ENCODE assay signal across 20 mouse cellular contexts in the genomic region with DNA sequence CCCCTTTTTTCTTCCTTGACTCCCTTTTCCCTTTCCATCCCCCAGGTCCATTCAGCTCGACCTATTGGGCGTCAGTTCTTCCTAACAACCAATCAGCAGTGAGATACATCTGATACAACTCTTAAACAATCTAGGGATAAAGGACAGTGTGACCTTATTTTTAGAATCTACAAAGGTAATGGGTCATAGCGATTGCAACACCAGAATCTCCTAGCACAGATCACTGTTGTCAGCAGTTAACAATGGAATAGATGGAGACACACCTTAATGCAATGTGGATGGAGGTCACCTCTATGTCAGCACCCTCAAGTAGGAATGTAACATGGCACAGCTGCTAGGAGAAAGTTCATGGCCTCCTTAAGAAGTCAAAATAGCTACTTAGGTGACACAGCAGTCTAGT. TPM values are rescaled to one million over a fixed set of nuclear protein-coding genes. Genes with fewer than 3 reads are reported as not detected.
A peak's percentile ranks its signal among the peaks of the same experiment; 100 is the strongest.
DNase-seq lines count a peak whose midpoint lies in the region; ATAC-seq and TF ChIP-seq lines count a peak whose summit lies in the region.
"Had no signal": no experiment of that assay in that cellular context is flagged by ENCODE, and none has a peak within 500 bp of the region (broad histone marks: within the 10 kb centered on the region; RNA-seq: fewer than 3 reads in every experiment).

No protein-coding gene starts in this region.

- no peak for TF ChIP-seq CTCF in liver, adult 2 months (IDR thresholded peaks at IDR 0.05; ENCODE audit: low read depth, low read length)
- no peak for TF ChIP-seq CTCF in thymus, adult 2 months (IDR thresholded peaks at IDR 0.05; ENCODE audit: borderline replicate concordance, control insufficient read depth, extremely low read depth, insufficient read depth, low read length, poor library complexity)

- no peak overlapping the region for H3K27ac ChIP-seq in liver, adult 2 months (replicated peaks; ENCODE audit: insufficient read depth, low read depth, low read length)
- no peak overlapping the region for H3K27ac ChIP-seq in liver, embryonic 11.5 days (ENCODE audit: low read depth, low read length)
- H3K27ac ChIP-seq in ES-E14 (ENCODE audit: insufficient read depth, low read depth, low read length, poor library complexity, severe bottlenecking), result no peak overlapping the region
- no peak overlapping the region for H3K27ac ChIP-seq in thymus, adult 2 months (ENCODE audit: control insufficient read depth, insufficient read depth, low read length)
- H3K27ac ChIP-seq: embryonic facial prominence, embryonic 13.5 days; embryonic facial prominence, embryonic 15.5 days; forebrain, embryonic 10.5 days; forebrain, embryonic 12.5 days had no signal

- in situ Hi-C loops in ES-E14 (cut with MboI; ENCODE audit: low sequenced_read_pairs in 2 of 2, unreplicated experiment in 2 of 2), result no loop called here

- H3K9me3 ChIP-seq in liver, embryonic 11.5 days (ENCODE audit: control insufficient read depth, low read length), result no peaks in the 10 kb centered on the region
- H3K9me3 ChIP-seq in ES-E14 (ENCODE audit: control insufficient read depth, insufficient read depth, low read depth, low read length), result no peaks in the 10 kb centered on the region
- H3K9me3 ChIP-seq: embryonic facial prominence, embryonic 13.5 days; embryonic facial prominence, embryonic 15.5 days; forebrain, embryonic 10.5 days; forebrain, embryonic 12.5 days had no signal

- no peaks in the 10 kb centered on the region for H3K36me3 ChIP-seq in liver, adult 2 months (ENCODE audit: control insufficient read depth, insufficient read depth, low read length)
- no peaks in the 10 kb centered on the region; the same call in 1 of the 2 replicates for H3K36me3 ChIP-seq in liver, embryonic 11.5 days (ENCODE audit: control insufficient read depth, insufficient read depth, low read length)
- H3K36me3 ChIP-seq in ES-E14 (ENCODE audit: control insufficient read depth, insufficient read depth, low read length, poor library complexity, severe bottlenecking), result peaks cover 7% of the 10 kb centered on the region; the same call in 1 of the 2 replicates
- no peaks in the 10 kb centered on the region for H3K36me3 ChIP-seq in thymus, adult 2 months (ENCODE audit: control insufficient read depth, insufficient read depth, low read length)

- no peaks in the 10 kb centered on the region for H3K79me2 ChIP-seq in liver, adult 2 months (ENCODE audit: control insufficient read depth, insufficient read depth, low read length)

- no peaks in the 10 kb centered on the region for H3K27me3 ChIP-seq in liver, adult 2 months (ENCODE audit: control insufficient read depth, insufficient read depth, low read length)
- H3K27me3 ChIP-seq in liver, embryonic 11.5 days (replicated peaks; ENCODE audit: control insufficient read depth, insufficient read depth, low read length), result no peaks in the 10 kb centered on the region
- H3K27me3 ChIP-seq in thymus, adult 2 months (ENCODE audit: control insufficient read depth, insufficient read depth, low read length), result no peaks in the 10 kb centered on the region
- H3K27me3 ChIP-seq: embryonic facial prominence, embryonic 13.5 days; embryonic facial prominence, embryonic 15.5 days; forebrain, embryonic 12.5 days had no signal

- ATAC-seq in liver, embryonic 11.5 days (replicated peaks; ENCODE audit: low FRiP score), result no peak
- ATAC-seq: forebrain, embryonic 14.5 days; forebrain, postnatal 0 days had no signal

- H3K9ac ChIP-seq in liver, adult 2 months (ENCODE audit: low read depth, low read length), result no peak overlapping the region
- no peak overlapping the region for H3K9ac ChIP-seq in liver, embryonic 11.5 days (ENCODE audit: low read depth, low read length)
- H3K9ac ChIP-seq in ES-E14 (ENCODE audit: insufficient read depth, low read depth, low read length, poor library complexity, severe bottlenecking), result no peak overlapping the region
- H3K9ac ChIP-seq: embryonic facial prominence, embryonic 13.5 days; embryonic facial prominence, embryonic 15.5 days; forebrain, embryonic 12.5 days; forebrain, postnatal 0 days had no signal

- DNase-seq in liver, adult 2 months (ENCODE audit: extremely low read depth, low read depth, low spot score), result peak; percentile 88
- no peak for DNase-seq in liver, embryonic 11.5 days (ENCODE audit: low spot score)
- peak; percentile 74 for DNase-seq in ES-CJ7 (ENCODE audit: low read depth, low spot score)
- DNase-seq in ES-E14 (ENCODE audit: low read depth, low spot score), result no peak
- DNase-seq in ZHBTc4 (ENCODE audit: low read depth, low spot score), result peak; percentile 81
- DNase-seq in thymus, adult 2 months, result no peak
- no peak for DNase-seq in heart, adult 18-20 months
- DNase-seq: cerebellum, adult 11 months; cerebellum, adult 18-20 months; cerebellum, adult 8-10 months; cerebellum, adult 9-11 months; cerebellum, postnatal 36 days; embryo, embryonic 11 days; forebrain, postnatal 0 days had no signal

- peaks cover 35% of the 10 kb centered on the region for H3K4me1 ChIP-seq in liver, adult 2 months (ENCODE audit: control insufficient read depth, insufficient read depth, low read length)
- peaks cover 8% of the 10 kb centered on the region; the same call in 1 of the 2 replicates for H3K4me1 ChIP-seq in liver, embryonic 11.5 days (replicated peaks; ENCODE audit: control insufficient read depth, insufficient read depth, low read length)
- H3K4me1 ChIP-seq in ES-E14 (ENCODE audit: control insufficient read depth in 2 of 2, insufficient read depth in 2 of 2, low read length in 2 of 2, poor library complexity in 1 of 2), result 0 out of 4 replicates have a peak, but pooled peaks cover 0 to 2% of the 10 kb centered on the region in 2 experiments
- H3K4me1 ChIP-seq in thymus, adult 2 months (replicated peaks; ENCODE audit: control insufficient read depth, insufficient read depth, low read length), result no peaks in the 10 kb centered on the region
- H3K4me1 ChIP-seq: embryonic facial prominence, embryonic 13.5 days; embryonic facial prominence, embryonic 15.5 days; forebrain, embryonic 10.5 days; forebrain, embryonic 12.5 days had no signal

- TF ChIP-seq POLR2A in liver, adult 2 months (IDR thresholded peaks at IDR 0.05; ENCODE audit: extremely low read depth, insufficient read depth, low read length), result no peak
- no peak for TF ChIP-seq POLR2A in thymus, adult 2 months (IDR thresholded peaks at IDR 0.05; ENCODE audit: control insufficient read depth, extremely low read depth, insufficient read depth, low read length, poor library complexity)

- no peak overlapping the region for H3K4me3 ChIP-seq in liver, adult 2 months (ENCODE audit: insufficient read depth, low read depth, low read length)
- no peak overlapping the region for H3K4me3 ChIP-seq in liver, embryonic 11.5 days (ENCODE audit: low read depth, low read length)
- no peak overlapping the region for H3K4me3 ChIP-seq in ES-E14 (ENCODE audit: insufficient read depth in 1 of 2, low read depth in 1 of 2, low read length in 2 of 2, poor library complexity in 1 of 2, severe bottlenecking in 1 of 2)
- H3K4me3 ChIP-seq in thymus, adult 2 months (ENCODE audit: control insufficient read depth, insufficient read depth, low read length), result no peak overlapping the region
- H3K4me3 ChIP-seq: embryonic facial prominence, embryonic 13.5 days; embryonic facial prominence, embryonic 15.5 days; erythroblast, embryonic 14.5 days; forebrain, embryonic 10.5 days; forebrain, embryonic 12.5 days had no signal

- H3K4me2 ChIP-seq in liver, embryonic 11.5 days, result no peak overlapping the region
- H3K4me2 ChIP-seq: embryonic facial prominence, embryonic 13.5 days; embryonic facial prominence, embryonic 15.5 days; forebrain, embryonic 12.5 days had no signal

- 20% methylated on average over 3 of the region's 3 CpGs for WGBS in liver, adult 2 months
- WGBS in liver, embryonic 11.5 days, result 54% methylated on average over 3 of the region's 3 CpGs
- 93% methylated on average over 3 of the region's 3 CpGs for WGBS in thymus, adult 2 months

TF ChIP-seq in ES-E14, 5 proteins besides CTCF, POLR2A, EP300 and RAD21:
- TF ChIP-seq ZC3H11A (IDR thresholded peaks at IDR 0.05; ENCODE audit: borderline replicate concordance, low read depth, low read length) (no peak), HCFC1 (IDR thresholded peaks at IDR 0.05; ENCODE audit: borderline replicate concordance, insufficient read depth, low read length) (no peak), ZNF384 (IDR thresholded peaks at IDR 0.05; ENCODE audit: low read depth, low read length) (no peak), MAFK (IDR thresholded peaks at IDR 0.05; ENCODE audit: insufficient read depth, low read depth, low read length) (0 out of 2 replicates have a peak, but pooled peaks have one; percentile 16), CHD2 (IDR thresholded peaks at IDR 0.05; ENCODE audit: low read depth, low read length) (no peak)

RNA-seq across cellular contexts. Expression of gene Tgoln1, which starts 6.1 kb away (rescaled TPM):
- total RNA-seq in liver, adult 2 months (2014; rRNA removed), result 68.7 and 85.5 TPM in 2 replicates
- 41.4 and 48.0 TPM in 2 replicates for polyA plus RNA-seq in liver, adult 2 months (2012; rRNA removed)
- polyA plus RNA-seq in liver, embryonic 11.5 days (2014; fragmentation: Nextera tagmentation; extraction: Ambion mirVana), result 28.4 and 30.3 TPM in 2 replicates
- total RNA-seq in ES-E14 (2012; rRNA removed), result 56.4 and 57.7 TPM in 2 replicates
- polyA plus RNA-seq in thymus, adult 2 months (2012; rRNA removed), result 33.2 and 37.9 TPM in 2 replicates
- total RNA-seq in heart, adult 18-20 months (2021), result 10 to 100 TPM; 61.4 to 72.6 TPM

RNA-seq across cellular contexts. Expression of gene Retsat, which starts 24.6 kb away (rescaled TPM):
- total RNA-seq in liver, adult 2 months (2014; rRNA removed), result 151 and 180 TPM in 2 replicates
- polyA plus RNA-seq in liver, adult 2 months (2012; rRNA removed), result 303 and 340 TPM in 2 replicates
- polyA plus RNA-seq in liver, embryonic 11.5 days (2014; fragmentation: Nextera tagmentation; extraction: Ambion mirVana), result 26.0 and 28.4 TPM in 2 replicates
- 20.2 and 39.6 TPM in 2 replicates for total RNA-seq in ES-E14 (2012; rRNA removed)
- 16.5 and 17.1 TPM in 2 replicates for polyA plus RNA-seq in thymus, adult 2 months (2012; rRNA removed)
- 100 to 1,000 TPM; 199 to 208 TPM for total RNA-seq in heart, adult 18-20 months (2021)

RNA-seq across cellular contexts. Expression of gene Elmod3, which starts 24.7 kb away (rescaled TPM):
- total RNA-seq in liver, adult 2 months (2014; rRNA removed), result 7.6 and 9.5 TPM in 2 replicates
- polyA plus RNA-seq in liver, adult 2 months (2012; rRNA removed), result 14.7 and 16.0 TPM in 2 replicates
- 12.3 and 13.4 TPM in 2 replicates for polyA plus RNA-seq in liver, embryonic 11.5 days (2014; fragmentation: Nextera tagmentation; extraction: Ambion mirVana)
- 4.3 and 4.8 TPM in 2 replicates for total RNA-seq in ES-E14 (2012; rRNA removed)
- polyA plus RNA-seq in thymus, adult 2 months (2012; rRNA removed), result 22.9 and 23.4 TPM in 2 replicates
- 10 to 100 TPM; 11.6 to 12.6 TPM for total RNA-seq in heart, adult 18-20 months (2021)

Comparison
In these comparisons a context has a peak if more than half of its experiments do, and no peak if none do; other contexts are left out.
1. DNase-seq: peak in liver, adult 2 months (single experiment), ES-CJ7 (single experiment) and ZHBTc4 (single experiment); none in liver, embryonic 11.5 days (single experiment), ES-E14 (single experiment), thymus, adult 2 months (single experiment) and heart, adult 18-20 months (0 of 2).